Mouse (Mus musculus) intestine, embryonic 14.5 days (tissue): Measurements from ENCODE around the gene Shc4. TPM values are rescaled to one million over a fixed set of nuclear protein-coding genes. Genes with fewer than 3 reads are reported as not detected.

ENCODE experiments used
- ATAC-seq: fragments of 200-750 bp; cut with Nextera tagmentation; replicated peaks from 2 replicates; pipeline ENCODE4 v1.8.0; 2017; ENCODE audit warnings: low read depth, moderate number of reproducible peaks, moderate TSS enrichment, moderate library complexity; ENCODE audit not compliant: low FRiP score, low TSS enrichment
- DNase-seq: peaks from one replicate; pipeline ENCODE4 v3.0.0-alpha.2; 2018; ENCODE audit warnings: low spot score
- H3K27ac ChIP-seq: fragments of 300-500 bp; sonication (generic); 2 replicates; pipeline ENCODE4 v1.5.1; 2014; ENCODE audit warnings: low read depth, mild to moderate bottlenecking, control low read depth
- H3K27me3 ChIP-seq: fragments of 300-500 bp; sonication (generic); replicated peaks from 2 replicates; pipeline ENCODE4 v1.6.1; 2014; ENCODE audit warnings: low read length, control low read depth; ENCODE audit not compliant: control insufficient read depth, insufficient read depth
- H3K36me3 ChIP-seq: fragments of 300-500 bp; sonication (generic); 2 replicates; pipeline ENCODE4 v1.6.1; 2014; ENCODE audit warnings: low read length, control low read depth; ENCODE audit not compliant: control insufficient read depth, insufficient read depth
- H3K4me1 ChIP-seq: fragments of 300-500 bp; sonication (generic); replicated peaks from 2 replicates; pipeline ENCODE4 v1.6.1; 2014; ENCODE audit warnings: low read length, control low read depth, mixed read lengths; ENCODE audit not compliant: control insufficient read depth, insufficient read depth
- H3K4me2 ChIP-seq: fragments of 300-500 bp; sonication (generic); 2 replicates; pipeline ENCODE4 v1.6.1; 2014; ENCODE audit warnings: low read length
- H3K4me3 ChIP-seq: fragments of 300-500 bp; sonication (generic); 2 replicates; pipeline ENCODE4 v1.5.1; 2014; ENCODE audit warnings: low read depth, low read length, control low read depth, mixed read lengths
- H3K9ac ChIP-seq: fragments of 300-500 bp; sonication (generic); 2 replicates; pipeline ENCODE4 v1.6.1; 2014; ENCODE audit warnings: mild to moderate bottlenecking, low read length
- H3K9me3 ChIP-seq: fragments of 300-500 bp; sonication (generic); 2 replicates; pipeline ENCODE4 v1.6.1; 2016; ENCODE audit warnings: low read length, control low read depth; ENCODE audit not compliant: control insufficient read depth
- WGBS: fragments of 180-500 bp; shearing (Covaris S2); extraction: QIAGEN DNeasy Blood & Tissue Kit; methylation state at CpG from one replicate; pipeline ENCODE4 v1.1.7; 2014; 5-methylcytosine and 5-hydroxymethylcytosine counted together
- polyA plus RNA-seq: library from polyadenylated mRNA; unstranded; fragments of >200 nt; fragmentation: Nextera tagmentation; extraction: Ambion mirVana; gene quantifications from 2 replicates; pipeline ENCODE4 v1.2.1, GENCODE M21; 2014

The Shc4 gene
- polyA plus RNA-seq, 1 experiment from 2014 or later = 2.5 TPM

GRCm38 (mm10) chr2:125731763-125732560 is 8.0 kb upstream of the Shc4 start:
- 6% methylated on average over 34 of the region's 35 CpGs for WGBS
- Histone ChIP-seq H3K27me3 (no peaks in the 10 kb centered on the region), H3K4me3 (peak overlapping the region; percentile 42), H3K36me3 (no peaks in the 10 kb centered on the region), H3K4me1 (no peaks in the 10 kb centered on the region), H3K27ac (peak overlapping the region; percentile 35), H3K9ac (peak overlapping the region; percentile 62), H3K9me3 (no peaks in the 10 kb centered on the region), H3K4me2 (peak overlapping the region; percentile 78)
- ATAC-seq (peak; percentile 95), DNase-seq (peak; percentile 98)

GRCm38 (mm10) chr2:125724546-125725114 is 682 bp upstream of the Shc4 start:
- DNase-seq = peak; percentile 76

GRCm38 (mm10) chr2:125723408-125724085 is 401 bp downstream of the Shc4 start:
- no peaks in the 10 kb centered on the region for H3K36me3 ChIP-seq
- H3K27me3 ChIP-seq = peaks cover 23% of the 10 kb centered on the region
- under 1% methylated on average over 34 of the region's 34 CpGs for WGBS
- peak; percentile 79 for DNase-seq
- peak; percentile 79 for ATAC-seq
- no peaks in the 10 kb centered on the region for H3K9me3 ChIP-seq
- peak overlapping the region; percentile 36 for H3K9ac ChIP-seq
- H3K27ac ChIP-seq = 0 out of 2 replicates have a peak overlapping the region, but pooled peaks have one; percentile 3
- H3K4me1 ChIP-seq = peaks cover 9% of the 10 kb centered on the region
- peak overlapping the region; percentile 46 for H3K4me3 ChIP-seq
- H3K4me2 ChIP-seq = peak overlapping the region; percentile 87

More at GRCm38 (mm10) chr2:125724546-125725114, 682 bp upstream of the Shc4 start:
- H3K9ac ChIP-seq = no peak overlapping the region
- H3K27ac ChIP-seq = no peak overlapping the region
- H3K4me3 ChIP-seq = peak overlapping the region; percentile 46
- peaks cover 9% of the 10 kb centered on the region for H3K4me1 ChIP-seq
- no peaks in the 10 kb centered on the region for H3K9me3 ChIP-seq
- H3K27me3 ChIP-seq = peaks cover 23% of the 10 kb centered on the region
- peak overlapping the region; percentile 87 for H3K4me2 ChIP-seq
- ATAC-seq = peak; percentile 45; the same call in 1 of the 2 replicates
- 3% methylated on average over 16 of the region's 16 CpGs for WGBS
- H3K36me3 ChIP-seq = no peaks in the 10 kb centered on the region

GRCm38 (mm10) chr2:125723086-125723407 is 901 bp downstream of the Shc4 start:
- no peaks in the 10 kb centered on the region for H3K36me3 ChIP-seq
- H3K9me3 ChIP-seq = no peaks in the 10 kb centered on the region
- peak overlapping the region; percentile 87 for H3K4me2 ChIP-seq
- WGBS = 2% methylated on average over 18 of the region's 18 CpGs
- H3K4me3 ChIP-seq = peak overlapping the region; percentile 46
- ATAC-seq = no peak
- H3K27ac ChIP-seq = 0 out of 2 replicates have a peak overlapping the region, but pooled peaks have one; percentile 3
- H3K4me1 ChIP-seq = peaks cover 9% of the 10 kb centered on the region
- H3K9ac ChIP-seq = peak overlapping the region; percentile 36
- H3K27me3 ChIP-seq = peaks cover 23% of the 10 kb centered on the region
- no peak for DNase-seq

GRCm38 (mm10) chr2:125716599-125716998 is 7.3 kb downstream of the Shc4 start:
- H3K36me3 ChIP-seq = no peaks in the 10 kb centered on the region
- DNase-seq (no peak), ATAC-seq (no peak)
- H3K9ac ChIP-seq = no peak overlapping the region
- H3K27me3 ChIP-seq = peaks cover 4% of the 10 kb centered on the region; the same call in 1 of the 2 replicates
- H3K27ac ChIP-seq = no peak overlapping the region
- 83% methylated on average over 8 of the region's 8 CpGs for WGBS
- H3K9me3 ChIP-seq = no peaks in the 10 kb centered on the region
- H3K4me1 ChIP-seq = no peaks in the 10 kb centered on the region
- no peak overlapping the region for H3K4me3 ChIP-seq
- no peak overlapping the region for H3K4me2 ChIP-seq

- no peaks in the 10 kb centered on the region for H3K27me3 ChIP-seq
- H3K9me3 ChIP-seq = no peaks in the 10 kb centered on the region
- no peaks in the 10 kb centered on the region for H3K36me3 ChIP-seq
- 81% methylated on average over 5 of the region's 5 CpGs for WGBS
- H3K4me3 ChIP-seq = no peak overlapping the region
- H3K9ac ChIP-seq = no peak overlapping the region
- no peak overlapping the region for H3K4me2 ChIP-seq
- DNase-seq (no peak), ATAC-seq (no peak)
- H3K27ac ChIP-seq = no peak overlapping the region
- H3K4me1 ChIP-seq = no peaks in the 10 kb centered on the region
Observed at GRCm38 (mm10) chr2:125706510-125706921, 17.4 kb downstream of the Shc4 start.

- no peaks in the 10 kb centered on the region for H3K36me3 ChIP-seq
- H3K9me3 ChIP-seq = no peaks in the 10 kb centered on the region
- H3K9ac ChIP-seq = no peak overlapping the region
- H3K4me1 ChIP-seq = no peaks in the 10 kb centered on the region
- no peak overlapping the region for H3K27ac ChIP-seq
- H3K4me2 ChIP-seq = no peak overlapping the region
- no peak for DNase-seq
- no peak overlapping the region for H3K4me3 ChIP-seq
- ATAC-seq = no peak
- H3K27me3 ChIP-seq = no peaks in the 10 kb centered on the region
- 64% methylated on average over 12 of the region's 12 CpGs for WGBS
Observed at GRCm38 (mm10) chr2:125704907-125705631, 18.9 kb downstream of the Shc4 start.

- Histone ChIP-seq H3K9me3 (no peaks in the 10 kb centered on the region), H3K36me3 (no peaks in the 10 kb centered on the region), H3K27ac (no peak overlapping the region), H3K4me2 (no peak overlapping the region), H3K4me1 (no peaks in the 10 kb centered on the region), H3K9ac (no peak overlapping the region), H3K4me3 (no peak overlapping the region), H3K27me3 (no peaks in the 10 kb centered on the region)
- no peak for ATAC-seq
- 74% methylated on average over 2 of the region's 2 CpGs for WGBS
- no peak for DNase-seq
Observed at GRCm38 (mm10) chr2:125702851-125703250, 21.1 kb downstream of the Shc4 start.
